Mouse (Mus musculus) embryo, embryonic 11 days (tissue): ENCODE results near the gene Plin2.
"Not testable (repeated sequence)": the region's sequence is repeated elsewhere in the genome, so short reads cannot be mapped to it uniquely, and the experiment has no call there.

ENCODE experiments used
- DNase-seq: peaks from one replicate; pipeline ENCODE4 v3.0.0-alpha.2; 2015

Plin2 gene

GRCm38 (mm10) chr4:86622532-86622931 is 47.3 kb downstream of the Plin2 start:
- not testable (repeated sequence) for DNase-seq

GRCm38 (mm10) chr4:86622116-86622515 is 47.7 kb downstream of the Plin2 start:
- no peak for DNase-seq

- DNase-seq = no peak
These were observed 49.4 kb downstream of the Plin2 start for GRCm38 (mm10) chr4:86620506-86620905.

- DNase-seq = no peak
These were observed 57.6 kb downstream of the Plin2 start for GRCm38 (mm10) chr4:86612289-86612620.

GRCm38 (mm10) chr4:86611524-86612288 is 58.2 kb downstream of the Plin2 start, which contains the start of gene Haus6:
Gene Haus6, minus strand, starts transcription at chr4:86612055.
- peak; percentile 97 for DNase-seq
